Mouse (Mus musculus): ENCODE measurements at regions not wholly inside any gene's neighbourhood (a gene's known extent, or its start where the extent isn't known, plus 50 kb on each side); places are given as distances from the start of the nearest gene placed in this dataset.

DNA sequence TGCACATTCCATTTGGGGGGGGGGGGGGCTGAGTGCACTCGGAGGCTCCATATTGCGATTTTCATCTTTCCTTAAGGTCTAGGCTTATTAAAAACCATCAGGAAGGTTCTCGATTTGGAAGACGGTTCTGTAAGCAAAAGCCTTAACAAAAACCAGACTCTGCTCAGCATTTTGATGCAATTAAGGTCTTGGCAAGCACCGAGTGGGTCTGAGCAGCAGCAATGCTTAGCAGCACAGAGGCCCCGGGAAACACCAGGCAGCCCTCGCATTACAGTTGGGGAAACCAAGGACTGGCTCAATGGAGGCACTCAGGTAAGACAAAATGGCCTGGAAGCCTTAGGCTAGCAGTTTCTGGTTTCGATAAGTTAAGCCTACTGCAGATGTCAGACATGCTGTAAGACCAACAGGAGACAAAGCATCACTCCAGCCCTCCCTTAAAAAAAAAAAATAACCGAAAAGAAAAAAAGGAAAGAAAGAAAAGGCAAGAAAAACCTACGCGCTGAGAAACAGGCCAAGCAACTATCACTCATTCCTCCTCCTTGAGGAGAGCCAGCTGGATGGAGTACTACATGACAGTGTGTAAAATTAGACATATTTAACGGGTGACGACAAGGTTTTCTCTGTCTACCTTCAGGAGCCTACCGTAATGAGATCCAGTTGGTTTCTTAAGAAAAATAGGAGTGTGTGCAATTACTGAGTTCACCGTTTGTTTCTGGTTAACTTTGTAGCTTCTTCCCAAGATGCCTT, 436.3 kb upstream of the Zmiz1 start:
- no peak for ATAC-seq (ENCODE audit: low FRiP score)
- Histone ChIP-seq H3K27ac (ENCODE audit: low read depth, low read length) (no peak overlapping the region), H3K36me3 (ENCODE audit: control insufficient read depth, insufficient read depth, low read length) (no peaks in the 10 kb centered on the region), H3K4me2 (replicated peaks; ENCODE audit: low read depth, low read length) (no peak overlapping the region), H3K9ac (ENCODE audit: low read depth, low read length) (no peak overlapping the region), H3K9me3 (ENCODE audit: control insufficient read depth, low read length) (no peaks in the 10 kb centered on the region), H3K4me1 (replicated peaks; ENCODE audit: control insufficient read depth, insufficient read depth, low read length) (no peaks in the 10 kb centered on the region), H3K4me3 (ENCODE audit: low read depth, low read length) (no peak overlapping the region), H3K27me3 (ENCODE audit: control insufficient read depth, insufficient read depth, low read length) (no peaks in the 10 kb centered on the region)
- no peak for DNase-seq (ENCODE audit: low spot score)
- WGBS: 81% methylated on average over 15 of the region's 15 CpGs

DNA sequence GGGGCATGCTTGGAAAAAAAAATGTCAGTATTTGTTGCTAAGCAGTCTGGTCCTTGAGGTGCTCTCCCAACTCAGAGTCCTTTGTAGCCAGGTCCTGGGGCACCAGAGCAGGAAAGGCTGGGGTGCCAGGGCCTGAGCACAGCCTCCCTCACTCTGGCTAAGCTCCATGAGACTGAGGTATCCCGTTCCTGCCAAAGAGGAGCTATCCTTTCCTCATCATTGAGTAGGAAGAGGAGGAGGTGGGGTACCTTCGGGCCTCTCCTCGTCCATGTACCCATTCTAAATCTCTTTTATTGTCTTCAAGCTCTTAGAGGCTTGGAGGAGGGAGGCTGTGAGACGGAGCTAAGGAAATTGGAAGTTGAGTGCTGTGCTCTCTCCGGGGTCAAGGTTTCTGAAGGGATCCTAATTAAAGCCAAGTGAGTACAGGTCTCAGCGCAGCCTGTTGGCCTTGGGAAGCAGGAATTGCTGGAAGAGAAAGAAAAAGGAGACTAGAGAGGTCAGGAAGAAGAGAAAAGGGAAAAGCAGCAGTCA, 435.6 kb upstream of the Zmiz1 start:
- H3K27ac ChIP-seq (ENCODE audit: low read depth, low read length): no peak overlapping the region
- no peaks in the 10 kb centered on the region for H3K36me3 ChIP-seq (ENCODE audit: control insufficient read depth, insufficient read depth, low read length)
- H3K4me1 ChIP-seq (replicated peaks; ENCODE audit: control insufficient read depth, insufficient read depth, low read length): no peaks in the 10 kb centered on the region

DNA sequence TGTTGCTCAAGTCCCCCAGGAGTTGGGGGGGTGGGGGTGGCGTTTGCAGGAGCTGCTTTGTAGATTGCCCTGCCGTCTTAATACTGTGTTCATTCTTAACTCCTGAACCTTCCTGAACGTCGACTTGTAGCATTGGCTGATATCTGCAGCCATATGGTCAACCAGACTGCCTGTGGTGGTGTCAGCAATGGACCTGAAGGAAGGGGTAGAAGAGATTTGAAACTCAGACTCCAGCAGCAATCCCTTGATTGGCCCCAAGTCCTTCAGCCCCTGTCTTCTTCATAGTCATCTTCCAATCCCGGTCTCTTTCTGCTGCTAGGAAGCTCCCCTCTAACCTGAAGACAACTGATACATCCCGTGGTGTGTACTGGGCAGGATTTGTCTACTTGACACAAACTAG, 433.9 kb upstream of the Zmiz1 start:
- DNase-seq (ENCODE audit: low spot score): no peak
- Histone ChIP-seq H3K36me3 (ENCODE audit: control insufficient read depth, insufficient read depth, low read length) (no peaks in the 10 kb centered on the region), H3K27ac (ENCODE audit: low read depth, low read length) (no peak overlapping the region), H3K4me1 (replicated peaks; ENCODE audit: control insufficient read depth, insufficient read depth, low read length) (no peaks in the 10 kb centered on the region), H3K4me2 (replicated peaks; ENCODE audit: low read depth, low read length) (no peak overlapping the region), H3K4me3 (ENCODE audit: low read depth, low read length) (no peak overlapping the region), H3K9me3 (ENCODE audit: control insufficient read depth, low read length) (no peaks in the 10 kb centered on the region), H3K27me3 (ENCODE audit: control insufficient read depth, insufficient read depth, low read length) (no peaks in the 10 kb centered on the region), H3K9ac (ENCODE audit: low read depth, low read length) (no peak overlapping the region)
- 86% methylated on average over 6 of the region's 6 CpGs for WGBS
- ATAC-seq (ENCODE audit: low FRiP score): no peak

More for the DNA sequence above, 435.6 kb upstream of the Zmiz1 start:
- Histone ChIP-seq H3K9me3 (ENCODE audit: control insufficient read depth, low read length) (no peaks in the 10 kb centered on the region), H3K9ac (ENCODE audit: low read depth, low read length) (no peak overlapping the region), H3K27me3 (ENCODE audit: control insufficient read depth, insufficient read depth, low read length) (no peaks in the 10 kb centered on the region), H3K4me3 (ENCODE audit: low read depth, low read length) (no peak overlapping the region), H3K4me2 (replicated peaks; ENCODE audit: low read depth, low read length) (no peak overlapping the region)
- 68% methylated on average over 6 of the region's 6 CpGs for WGBS
- no peak for ATAC-seq (ENCODE audit: low FRiP score)
- DNase-seq (ENCODE audit: low spot score): no peak

DNA sequence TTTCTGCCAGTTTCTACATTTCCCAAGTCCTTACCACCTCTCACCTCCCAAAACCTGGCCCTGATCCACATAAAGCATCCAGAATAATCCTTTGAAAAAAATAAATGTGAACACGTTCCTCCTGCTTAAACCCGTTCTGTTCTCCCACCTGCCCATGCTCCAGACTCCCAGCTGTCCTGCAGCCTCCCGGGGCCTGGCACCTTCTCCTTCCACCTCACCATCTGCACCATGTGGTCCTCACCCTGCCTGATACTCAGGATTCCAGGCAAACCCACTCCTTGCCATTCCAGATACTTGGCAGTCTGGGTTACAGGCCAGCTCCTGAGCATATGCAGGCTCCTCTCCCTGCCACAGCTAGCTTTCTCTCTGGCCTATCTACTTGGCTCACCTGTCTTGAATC, 431.9 kb upstream of the Zmiz1 start:
- no peak overlapping the region for H3K4me2 ChIP-seq (replicated peaks; ENCODE audit: low read depth, low read length)
- DNase-seq (ENCODE audit: low spot score): no peak
- no peak overlapping the region for H3K27ac ChIP-seq (ENCODE audit: low read depth, low read length)
- no peak overlapping the region for H3K4me3 ChIP-seq (ENCODE audit: low read depth, low read length)
- 83% methylated on average over 3 of the region's 3 CpGs for WGBS
- no peaks in the 10 kb centered on the region for H3K4me1 ChIP-seq (replicated peaks; ENCODE audit: control insufficient read depth, insufficient read depth, low read length)
- no peak for ATAC-seq (ENCODE audit: low FRiP score)
- no peaks in the 10 kb centered on the region for H3K9me3 ChIP-seq (ENCODE audit: control insufficient read depth, low read length)
- H3K36me3 ChIP-seq (ENCODE audit: control insufficient read depth, insufficient read depth, low read length): no peaks in the 10 kb centered on the region
- no peaks in the 10 kb centered on the region for H3K27me3 ChIP-seq (ENCODE audit: control insufficient read depth, insufficient read depth, low read length)
- no peak overlapping the region for H3K9ac ChIP-seq (ENCODE audit: low read depth, low read length)

DNA sequence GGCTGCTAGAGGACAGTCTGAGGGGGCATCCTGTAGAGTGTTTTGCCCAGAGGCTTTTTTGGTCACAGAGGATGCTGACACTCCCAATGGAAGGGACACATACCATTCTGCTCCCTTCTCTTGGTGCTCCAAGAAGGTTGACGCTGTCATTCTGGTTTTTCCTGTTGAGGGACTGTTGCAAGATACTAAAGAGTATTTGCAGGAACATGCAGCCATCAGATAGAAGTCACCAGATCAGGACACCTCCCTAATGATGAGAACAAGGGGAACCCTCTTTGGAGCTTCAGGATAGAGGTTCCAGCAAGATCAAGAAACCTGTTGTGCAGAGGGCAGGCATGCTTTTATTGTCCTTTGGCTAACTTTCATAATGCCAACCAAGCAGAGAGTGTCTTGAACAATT, 431.1 kb upstream of the Zmiz1 start:
- WGBS: 94% methylated on average over 1 of the region's 1 CpGs
- DNase-seq (ENCODE audit: low spot score) (no peak), ATAC-seq (ENCODE audit: low FRiP score) (no peak)
- Histone ChIP-seq H3K4me3 (ENCODE audit: low read depth, low read length) (no peak overlapping the region), H3K27me3 (ENCODE audit: control insufficient read depth, insufficient read depth, low read length) (no peaks in the 10 kb centered on the region), H3K4me1 (replicated peaks; ENCODE audit: control insufficient read depth, insufficient read depth, low read length) (no peaks in the 10 kb centered on the region), H3K4me2 (replicated peaks; ENCODE audit: low read depth, low read length) (no peak overlapping the region), H3K9ac (ENCODE audit: low read depth, low read length) (no peak overlapping the region), H3K27ac (ENCODE audit: low read depth, low read length) (no peak overlapping the region), H3K9me3 (ENCODE audit: control insufficient read depth, low read length) (no peaks in the 10 kb centered on the region), H3K36me3 (ENCODE audit: control insufficient read depth, insufficient read depth, low read length) (no peaks in the 10 kb centered on the region)

DNA sequence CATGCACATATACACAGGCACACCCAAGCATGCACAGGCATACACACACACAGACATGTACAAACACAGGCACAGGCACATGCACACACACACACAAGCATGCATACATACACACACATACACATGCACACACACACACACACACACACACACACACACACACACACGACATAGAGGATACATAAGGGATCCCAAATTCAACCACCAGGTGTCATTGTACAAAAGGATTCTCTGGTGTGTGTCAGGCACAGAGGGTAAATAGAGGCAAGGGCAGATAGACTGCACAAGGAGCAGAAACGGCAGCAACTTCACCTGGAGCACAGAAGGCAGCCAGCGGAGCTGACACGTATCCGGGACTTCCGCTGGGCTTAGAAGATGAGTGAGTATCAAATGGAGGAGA, 428.1 kb upstream of the Zmiz1 start:
- H3K36me3 ChIP-seq (ENCODE audit: control insufficient read depth, insufficient read depth, low read length): no peaks in the 10 kb centered on the region
- H3K4me2 ChIP-seq (replicated peaks; ENCODE audit: low read depth, low read length): no peak overlapping the region
- no peak for ATAC-seq (ENCODE audit: low FRiP score)
- H3K9ac ChIP-seq (ENCODE audit: low read depth, low read length): no peak overlapping the region
- H3K27me3 ChIP-seq (ENCODE audit: control insufficient read depth, insufficient read depth, low read length): no peaks in the 10 kb centered on the region
- no peaks in the 10 kb centered on the region for H3K4me1 ChIP-seq (replicated peaks; ENCODE audit: control insufficient read depth, insufficient read depth, low read length)
- DNase-seq (ENCODE audit: low spot score): no peak
- WGBS: 86% methylated on average over 6 of the region's 6 CpGs
- H3K27ac ChIP-seq (ENCODE audit: low read depth, low read length): no peak overlapping the region
- H3K9me3 ChIP-seq (ENCODE audit: control insufficient read depth, low read length): no peaks in the 10 kb centered on the region
- no peak overlapping the region for H3K4me3 ChIP-seq (ENCODE audit: low read depth, low read length)

DNA sequence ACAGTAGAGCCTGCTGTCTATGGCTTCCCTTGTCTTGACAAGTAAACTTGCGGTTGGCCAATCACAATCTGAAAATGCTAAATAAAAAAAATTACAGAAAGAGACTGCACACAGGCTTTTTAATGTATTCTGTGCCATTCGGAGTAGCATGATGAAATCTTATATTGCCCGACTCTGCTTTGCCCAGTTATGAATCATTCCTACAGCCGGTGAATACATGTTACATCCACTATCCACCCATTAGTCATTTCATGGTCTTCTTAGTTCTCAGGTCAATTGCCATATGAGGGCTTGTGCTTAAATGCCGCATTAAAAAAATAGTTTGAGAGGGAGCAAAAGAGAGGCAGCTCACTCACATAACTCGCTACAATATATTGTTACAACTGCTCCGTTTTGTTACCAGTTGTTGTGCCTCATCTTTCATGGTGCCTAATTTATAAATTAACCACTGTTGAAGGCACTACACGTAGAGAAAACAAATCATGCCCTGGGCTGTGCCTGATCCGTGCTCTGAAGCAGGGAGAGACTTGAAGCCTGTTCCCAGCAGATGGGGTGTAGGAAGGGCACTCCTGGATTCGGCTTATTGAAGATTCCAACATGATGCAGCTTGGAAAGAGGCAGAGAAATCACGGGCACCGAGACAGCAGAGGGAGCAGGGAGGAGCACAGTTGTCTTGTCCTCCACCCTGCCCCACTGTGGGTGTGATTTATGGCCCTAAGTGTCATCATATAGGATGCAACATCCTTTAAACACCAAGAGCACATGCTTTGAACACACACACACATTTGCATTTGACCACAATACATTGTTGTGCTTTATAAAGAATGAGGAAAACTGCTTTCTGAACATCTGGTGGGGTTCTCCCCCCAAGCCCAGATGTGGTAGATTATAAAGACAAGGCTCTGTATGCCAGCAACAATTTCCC, 427.0 kb upstream of the Zmiz1 start:
- no peak overlapping the region for H3K27ac ChIP-seq (ENCODE audit: low read depth, low read length)
- WGBS: 78% methylated on average over 12 of the region's 12 CpGs
- no peak overlapping the region for H3K4me3 ChIP-seq (ENCODE audit: low read depth, low read length)
- DNase-seq (ENCODE audit: low spot score) (no peak), ATAC-seq (ENCODE audit: low FRiP score) (no peak)
- no peak overlapping the region for H3K4me2 ChIP-seq (replicated peaks; ENCODE audit: low read depth, low read length)
- no peak overlapping the region for H3K9ac ChIP-seq (ENCODE audit: low read depth, low read length)
- no peaks in the 10 kb centered on the region for H3K4me1 ChIP-seq (replicated peaks; ENCODE audit: control insufficient read depth, insufficient read depth, low read length)
- no peaks in the 10 kb centered on the region for H3K36me3 ChIP-seq (ENCODE audit: control insufficient read depth, insufficient read depth, low read length)
- no peaks in the 10 kb centered on the region for H3K9me3 ChIP-seq (ENCODE audit: control insufficient read depth, low read length)
- H3K27me3 ChIP-seq (ENCODE audit: control insufficient read depth, insufficient read depth, low read length): no peaks in the 10 kb centered on the region

DNA sequence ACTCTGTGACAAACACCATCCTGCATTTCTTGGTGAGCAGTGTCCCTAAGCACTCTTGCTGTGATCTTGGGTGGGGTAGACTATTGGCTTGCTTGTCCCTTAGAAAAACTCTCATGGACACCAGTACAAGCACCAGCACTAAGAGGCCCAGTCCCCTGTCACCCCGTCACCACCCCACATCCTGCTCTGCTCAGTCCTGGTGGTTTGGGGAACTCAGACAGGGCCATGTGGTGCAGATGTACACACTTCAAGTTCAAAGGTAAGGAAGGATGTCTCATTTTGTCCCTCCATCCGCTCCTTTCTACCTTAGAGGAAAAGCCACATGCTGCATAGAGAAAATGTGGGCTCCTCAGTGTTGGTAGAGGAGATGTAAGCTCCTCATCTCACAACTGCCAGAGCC, 426.1 kb upstream of the Zmiz1 start:
- H3K4me3 ChIP-seq (ENCODE audit: low read depth, low read length): no peak overlapping the region
- H3K4me2 ChIP-seq (replicated peaks; ENCODE audit: low read depth, low read length): no peak overlapping the region
- ATAC-seq (ENCODE audit: low FRiP score) (no peak), DNase-seq (ENCODE audit: low spot score) (no peak)
- H3K9ac ChIP-seq (ENCODE audit: low read depth, low read length): no peak overlapping the region
- no peaks in the 10 kb centered on the region for H3K27me3 ChIP-seq (ENCODE audit: control insufficient read depth, insufficient read depth, low read length)
- H3K27ac ChIP-seq (ENCODE audit: low read depth, low read length): no peak overlapping the region
- 94% methylated on average over 2 of the region's 2 CpGs for whole genome bisulfite sequencing
- H3K4me1 ChIP-seq (replicated peaks; ENCODE audit: control insufficient read depth, insufficient read depth, low read length): no peaks in the 10 kb centered on the region
- no peaks in the 10 kb centered on the region for H3K9me3 ChIP-seq (ENCODE audit: control insufficient read depth, low read length)
- no peaks in the 10 kb centered on the region for H3K36me3 ChIP-seq (ENCODE audit: control insufficient read depth, insufficient read depth, low read length)
